Mouse (Mus musculus): ENCODE data around the gene Serpinb6b. TPM values are rescaled to one million over a fixed set of nuclear protein-coding genes. Genes with fewer than 3 reads are reported as not detected.

The Serpinb6b gene
- polyA plus RNA-seq, 1 experiment from 2014 or later, result 2.5 TPM

DNA sequence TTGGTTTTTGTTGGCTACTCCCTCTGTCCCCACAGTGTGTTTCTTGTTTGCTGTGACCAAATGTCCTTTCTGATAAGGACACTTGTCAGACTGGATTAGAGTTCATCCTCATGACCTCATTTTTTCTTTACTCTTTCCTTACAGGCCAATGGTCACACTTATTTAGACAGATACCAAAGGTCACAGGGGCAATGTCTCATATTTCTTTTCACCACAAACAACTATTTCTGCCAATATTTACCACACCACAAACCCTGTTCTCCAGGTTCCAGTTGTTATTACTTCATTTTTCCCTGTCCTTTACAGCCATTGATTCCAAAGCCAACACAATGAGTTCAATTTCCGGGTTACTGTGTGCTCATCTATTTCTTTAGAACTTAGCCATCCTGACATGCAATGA is 4.6 kb downstream of the Serpinb6b start:
- no peak overlapping the region for H3K4me3 ChIP-seq (ENCODE audit: low read length)
- H3K9ac ChIP-seq (ENCODE audit: low read depth, low read length), result no peak overlapping the region
- no peaks in the 10 kb centered on the region for H3K36me3 ChIP-seq (ENCODE audit: control insufficient read depth, insufficient read depth, low read length)
- WGBS, result 87% methylated on average over 1 of the region's 1 CpGs
- H3K27ac ChIP-seq (ENCODE audit: low read depth, low read length), result no peak overlapping the region
- H3K27me3 ChIP-seq (replicated peaks; ENCODE audit: control insufficient read depth, insufficient read depth, low read length), result no peaks in the 10 kb centered on the region
- no peaks in the 10 kb centered on the region for H3K4me1 ChIP-seq (ENCODE audit: control insufficient read depth, insufficient read depth, low read depth, low read length)
- no peak for ATAC-seq
- H3K4me2 ChIP-seq (ENCODE audit: low read length), result no peak overlapping the region
- no peaks in the 10 kb centered on the region for H3K9me3 ChIP-seq (ENCODE audit: control insufficient read depth, low read length)

- no peak for ATAC-seq
- H3K4me1 ChIP-seq (ENCODE audit: control insufficient read depth, insufficient read depth, low read depth, low read length), result no peaks in the 10 kb centered on the region
- no peak overlapping the region for H3K4me2 ChIP-seq (ENCODE audit: low read length)
- no peaks in the 10 kb centered on the region for H3K27me3 ChIP-seq (replicated peaks; ENCODE audit: control insufficient read depth, insufficient read depth, low read length)
- no peak overlapping the region for H3K27ac ChIP-seq (ENCODE audit: low read depth, low read length)
- WGBS, result 92% methylated on average over 3 of the region's 3 CpGs
- no peaks in the 10 kb centered on the region for H3K36me3 ChIP-seq (ENCODE audit: control insufficient read depth, insufficient read depth, low read length)
- no peak overlapping the region for H3K9ac ChIP-seq (ENCODE audit: low read depth, low read length)
- no peak overlapping the region for H3K4me3 ChIP-seq (ENCODE audit: low read length)
- no peaks in the 10 kb centered on the region for H3K9me3 ChIP-seq (ENCODE audit: control insufficient read depth, low read length)
Measured at GRCm38 (mm10) chr13:32970776-32971175, 5.8 kb downstream of the Serpinb6b start.

GRCm38 (mm10) chr13:32974268-32974667 is 9.3 kb downstream of the Serpinb6b start:
- 75% methylated on average over 2 of the region's 2 CpGs for WGBS

DNA sequence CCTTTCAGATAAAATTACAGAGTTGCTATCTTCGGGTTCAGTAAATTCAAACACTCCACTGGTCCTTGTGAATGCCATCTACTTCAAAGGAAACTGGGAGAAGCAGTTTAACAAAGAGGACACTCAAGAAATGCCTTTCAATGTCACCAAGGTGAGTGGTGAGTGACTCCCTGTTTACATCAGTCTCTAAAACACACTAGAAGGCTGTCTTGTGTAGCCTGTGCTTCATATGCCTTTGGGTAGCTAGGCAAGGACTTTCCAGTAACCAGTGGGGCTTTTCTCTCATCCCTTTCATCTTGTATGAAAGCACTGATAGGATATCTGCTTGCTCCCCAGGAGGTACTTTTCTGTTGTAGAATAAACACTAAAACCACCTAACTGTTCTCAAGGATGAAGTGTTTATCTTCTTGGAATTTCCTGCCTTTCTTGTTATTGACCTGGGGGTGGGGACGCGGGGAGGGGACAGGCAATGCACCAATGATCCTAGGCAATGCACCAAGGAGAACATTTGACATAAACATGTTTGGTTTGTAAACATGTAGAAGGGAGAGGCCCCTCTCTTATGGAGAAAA is 10.0 kb downstream of the Serpinb6b start:
- Histone ChIP-seq H3K9ac (ENCODE audit: low read depth, low read length) (no peak overlapping the region), H3K9me3 (ENCODE audit: control insufficient read depth, low read length) (no peaks in the 10 kb centered on the region), H3K4me2 (ENCODE audit: low read length) (no peak overlapping the region), H3K4me1 (ENCODE audit: control insufficient read depth, insufficient read depth, low read depth, low read length) (no peaks in the 10 kb centered on the region), H3K4me3 (ENCODE audit: low read length) (no peak overlapping the region), H3K27me3 (replicated peaks; ENCODE audit: control insufficient read depth, insufficient read depth, low read length) (no peaks in the 10 kb centered on the region), H3K36me3 (ENCODE audit: control insufficient read depth, insufficient read depth, low read length) (no peaks in the 10 kb centered on the region), H3K27ac (ENCODE audit: low read depth, low read length) (no peak overlapping the region)
- no peak for ATAC-seq
- WGBS, result 70% methylated on average over 3 of the region's 3 CpGs

More at GRCm38 (mm10) chr13:32974268-32974667, 9.3 kb downstream of the Serpinb6b start:
- no peak for ATAC-seq
- Histone ChIP-seq H3K27ac (ENCODE audit: low read depth, low read length) (no peak overlapping the region), H3K36me3 (ENCODE audit: control insufficient read depth, insufficient read depth, low read length) (no peaks in the 10 kb centered on the region), H3K4me3 (ENCODE audit: low read length) (no peak overlapping the region), H3K27me3 (replicated peaks; ENCODE audit: control insufficient read depth, insufficient read depth, low read length) (no peaks in the 10 kb centered on the region), H3K4me2 (ENCODE audit: low read length) (no peak overlapping the region), H3K4me1 (ENCODE audit: control insufficient read depth, insufficient read depth, low read depth, low read length) (no peaks in the 10 kb centered on the region), H3K9me3 (ENCODE audit: control insufficient read depth, low read length) (no peaks in the 10 kb centered on the region), H3K9ac (ENCODE audit: low read depth, low read length) (no peak overlapping the region)

- Histone ChIP-seq H3K4me2 (ENCODE audit: low read length) (no peak overlapping the region), H3K4me3 (ENCODE audit: low read length) (no peak overlapping the region), H3K27ac (ENCODE audit: low read depth, low read length) (no peak overlapping the region), H3K27me3 (replicated peaks; ENCODE audit: control insufficient read depth, insufficient read depth, low read length) (no peaks in the 10 kb centered on the region), H3K9ac (ENCODE audit: low read depth, low read length) (no peak overlapping the region), H3K36me3 (ENCODE audit: control insufficient read depth, insufficient read depth, low read length) (no peaks in the 10 kb centered on the region), H3K9me3 (ENCODE audit: control insufficient read depth, low read length) (no peaks in the 10 kb centered on the region), H3K4me1 (ENCODE audit: control insufficient read depth, insufficient read depth, low read depth, low read length) (no peaks in the 10 kb centered on the region)
- WGBS, result 81% methylated on average over 2 of the region's 2 CpGs
- no peak for ATAC-seq
Measured at GRCm38 (mm10) chr13:32975710-32976109, 10.7 kb downstream of the Serpinb6b start.

GRCm38 (mm10) chr13:32982556-32983042 is 17.6 kb downstream of the Serpinb6b start:
- WGBS, result 80% methylated on average over 4 of the region's 4 CpGs

DNA sequence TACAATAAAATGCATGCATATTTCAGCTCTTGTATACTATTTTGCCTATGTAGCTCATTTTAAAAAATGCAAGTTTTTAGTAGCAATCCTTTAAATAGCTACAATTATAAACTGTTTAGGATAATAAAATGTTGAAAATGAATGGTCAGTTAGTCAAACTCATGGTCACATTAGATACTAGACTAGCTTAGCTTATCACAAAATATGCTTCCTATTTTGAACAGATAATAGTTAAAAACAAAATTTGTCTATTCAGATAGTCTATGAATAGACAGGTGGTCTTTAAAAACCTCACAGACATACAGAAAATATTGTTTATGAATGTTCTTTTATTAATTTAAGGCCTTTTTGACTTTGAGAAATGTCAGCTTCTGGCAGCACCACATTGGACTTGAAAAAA is 21.2 kb downstream of the Serpinb6b start:
- Histone ChIP-seq H3K27me3 (replicated peaks; ENCODE audit: control insufficient read depth, insufficient read depth, low read length) (no peaks in the 10 kb centered on the region), H3K4me2 (ENCODE audit: low read length) (no peak overlapping the region), H3K4me1 (ENCODE audit: control insufficient read depth, insufficient read depth, low read depth, low read length) (no peaks in the 10 kb centered on the region), H3K36me3 (ENCODE audit: control insufficient read depth, insufficient read depth, low read length) (no peaks in the 10 kb centered on the region), H3K4me3 (ENCODE audit: low read length) (no peak overlapping the region), H3K9me3 (ENCODE audit: control insufficient read depth, low read length) (no peaks in the 10 kb centered on the region), H3K27ac (ENCODE audit: low read depth, low read length) (no peak overlapping the region), H3K9ac (ENCODE audit: low read depth, low read length) (no peak overlapping the region)
- ATAC-seq, result no peak

More at GRCm38 (mm10) chr13:32982556-32983042, 17.6 kb downstream of the Serpinb6b start:
- H3K4me3 ChIP-seq (ENCODE audit: low read length), result no peak overlapping the region
- H3K4me1 ChIP-seq (ENCODE audit: control insufficient read depth, insufficient read depth, low read depth, low read length), result no peaks in the 10 kb centered on the region
- H3K27me3 ChIP-seq (replicated peaks; ENCODE audit: control insufficient read depth, insufficient read depth, low read length), result no peaks in the 10 kb centered on the region
- no peaks in the 10 kb centered on the region for H3K9me3 ChIP-seq (ENCODE audit: control insufficient read depth, low read length)
- H3K9ac ChIP-seq (ENCODE audit: low read depth, low read length), result no peak overlapping the region
- no peaks in the 10 kb centered on the region for H3K36me3 ChIP-seq (ENCODE audit: control insufficient read depth, insufficient read depth, low read length)
- H3K27ac ChIP-seq (ENCODE audit: low read depth, low read length), result no peak overlapping the region
- no peak for ATAC-seq
- H3K4me2 ChIP-seq (ENCODE audit: low read length), result no peak overlapping the region

DNA sequence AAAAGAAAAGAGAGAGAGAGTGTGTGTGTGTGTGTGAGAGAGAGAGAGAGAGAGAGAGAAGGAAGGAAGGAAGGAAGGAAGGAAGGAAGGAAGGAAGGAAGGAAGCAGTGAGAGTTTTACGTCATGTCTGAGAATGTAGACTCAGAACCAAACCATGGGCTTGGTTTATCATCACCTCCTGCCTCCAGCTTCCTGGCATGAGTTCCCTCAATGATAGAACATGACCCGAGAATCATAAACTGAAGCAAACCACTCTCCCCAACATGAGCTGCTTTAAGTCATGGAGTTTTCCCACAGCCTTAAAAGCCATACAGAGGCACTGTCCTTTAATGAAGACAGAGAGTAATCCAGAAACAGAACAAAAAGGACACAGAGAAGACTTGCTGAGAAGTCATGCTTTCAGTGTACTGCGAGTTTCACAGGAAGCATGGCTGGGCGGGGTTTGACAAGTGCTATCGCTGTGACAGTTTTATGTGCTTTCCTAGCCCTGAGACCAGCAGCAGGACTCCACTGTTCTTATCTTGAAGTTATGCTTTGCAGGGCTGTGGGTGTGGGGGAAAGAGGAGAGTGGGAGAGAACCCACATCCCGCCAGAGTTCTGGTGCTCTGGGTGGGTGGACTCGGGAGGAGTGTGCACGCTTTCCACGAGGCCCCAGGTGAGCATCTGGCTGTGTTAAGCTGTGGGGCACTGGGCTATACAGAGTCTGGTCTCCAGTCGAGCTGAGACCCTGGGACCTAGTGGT is 28.3 kb downstream of the Serpinb6b start:
- no peaks in the 10 kb centered on the region for H3K4me1 ChIP-seq (ENCODE audit: control insufficient read depth, insufficient read depth, low read depth, low read length)
- no peak for ATAC-seq
- no peaks in the 10 kb centered on the region for H3K27me3 ChIP-seq (replicated peaks; ENCODE audit: control insufficient read depth, insufficient read depth, low read length)
- H3K27ac ChIP-seq (ENCODE audit: low read depth, low read length), result no peak overlapping the region
- no peaks in the 10 kb centered on the region for H3K9me3 ChIP-seq (ENCODE audit: control insufficient read depth, low read length)
- no peak overlapping the region for H3K9ac ChIP-seq (ENCODE audit: low read depth, low read length)
- no peak overlapping the region for H3K4me2 ChIP-seq (ENCODE audit: low read length)
- no peak overlapping the region for H3K4me3 ChIP-seq (ENCODE audit: low read length)
- 89% methylated on average over 10 of the region's 10 CpGs for WGBS
- no peaks in the 10 kb centered on the region for H3K36me3 ChIP-seq (ENCODE audit: control insufficient read depth, insufficient read depth, low read length)

DNA sequence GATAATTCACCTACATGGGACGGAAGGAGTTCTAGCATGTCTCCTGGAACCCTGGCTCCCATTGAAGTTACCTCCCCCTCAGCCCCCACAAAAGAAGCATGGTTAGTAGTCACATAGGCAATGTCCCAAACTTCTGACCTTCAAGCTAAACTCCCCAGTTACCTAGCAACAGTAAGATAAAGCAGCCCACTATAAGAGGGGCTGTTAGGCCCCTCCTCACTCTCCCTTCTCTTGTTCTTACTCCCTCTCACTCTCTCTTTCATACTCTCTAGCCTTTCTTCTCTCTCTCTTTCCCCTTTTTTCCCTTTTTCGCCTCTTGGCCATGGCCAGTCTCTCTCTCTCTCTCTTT is 28.9 kb downstream of the Serpinb6b start:
- Histone ChIP-seq H3K9ac (ENCODE audit: low read depth, low read length) (no peak overlapping the region), H3K4me3 (ENCODE audit: low read length) (no peak overlapping the region), H3K27ac (ENCODE audit: low read depth, low read length) (no peak overlapping the region), H3K9me3 (ENCODE audit: control insufficient read depth, low read length) (no peaks in the 10 kb centered on the region), H3K4me1 (ENCODE audit: control insufficient read depth, insufficient read depth, low read depth, low read length) (no peaks in the 10 kb centered on the region), H3K36me3 (ENCODE audit: control insufficient read depth, insufficient read depth, low read length) (no peaks in the 10 kb centered on the region), H3K4me2 (ENCODE audit: low read length) (no peak overlapping the region), H3K27me3 (replicated peaks; ENCODE audit: control insufficient read depth, insufficient read depth, low read length) (no peaks in the 10 kb centered on the region)
- WGBS, result 69% methylated on average over 2 of the region's 2 CpGs
- ATAC-seq, result no peak

Data from hindbrain, embryonic 16.5 days (tissue).